14 mouse cellular contexts compared by ENCODE assay signal in genomic region chr8:93012226-93012625, GRCm38 (mm10). TPM values are rescaled to one million over a fixed set of nuclear protein-coding genes. Genes with fewer than 3 reads are reported as not detected.
A peak's percentile ranks its signal among the peaks of the same experiment; 100 is the strongest.
DNase-seq lines count a peak whose midpoint lies in the region; ATAC-seq and TF ChIP-seq lines count a peak whose summit lies in the region.
"Had no signal": no experiment of that assay in that cellular context is flagged by ENCODE, and none has a peak within 500 bp of the region (broad histone marks: within the 10 kb centered on the region; RNA-seq: fewer than 3 reads in every experiment).

No protein-coding gene starts in this region.

- H3K4me3 ChIP-seq in hindbrain, postnatal 0 days (ENCODE audit: low read length), result no peak overlapping the region
- H3K4me3 ChIP-seq in hindbrain, embryonic 14.5 days (replicated peaks; ENCODE audit: low read length), result no peak overlapping the region
- H3K4me3 ChIP-seq in lung, postnatal 0 days (ENCODE audit: low read depth, low read length), result no peak overlapping the region
- H3K4me3 ChIP-seq: heart, embryonic 13.5 days; hindbrain, embryonic 15.5 days; liver, embryonic 12.5 days had no signal

- DNase-seq in hindbrain, postnatal 0 days (ENCODE audit: low spot score), result peak; percentile 26
- no peak for DNase-seq in hindbrain, embryonic 14.5 days (ENCODE audit: low spot score)
- DNase-seq in lung, postnatal 0 days (ENCODE audit: low spot score), result no peak
- no peak for DNase-seq in lung, postnatal 10 days
- peak; percentile 9 for DNase-seq in brain, embryonic 14.5 days (ENCODE audit: low read depth)
- DNase-seq in gastrocnemius, postnatal 14 days, result no peak

- H3K36me3 ChIP-seq in hindbrain, postnatal 0 days (ENCODE audit: insufficient read depth, low read length), result no peaks in the 10 kb centered on the region
- no peaks in the 10 kb centered on the region for H3K36me3 ChIP-seq in hindbrain, embryonic 14.5 days (replicated peaks; ENCODE audit: control insufficient read depth, insufficient read depth)
- H3K36me3 ChIP-seq in lung, postnatal 0 days (ENCODE audit: insufficient read depth, low read length), result no peaks in the 10 kb centered on the region
- H3K36me3 ChIP-seq: heart, embryonic 13.5 days; hindbrain, embryonic 15.5 days; liver, embryonic 12.5 days had no signal

- H3K4me1 ChIP-seq in hindbrain, postnatal 0 days (ENCODE audit: insufficient read depth, low read length), result no peaks in the 10 kb centered on the region
- H3K4me1 ChIP-seq in hindbrain, embryonic 14.5 days (replicated peaks; ENCODE audit: control insufficient read depth, insufficient read depth, low read length), result no peaks in the 10 kb centered on the region
- H3K4me1 ChIP-seq in lung, postnatal 0 days (ENCODE audit: insufficient read depth, low read depth, low read length), result no peaks in the 10 kb centered on the region
- H3K4me1 ChIP-seq: hindbrain, embryonic 15.5 days; liver, embryonic 12.5 days had no signal

- no peak overlapping the region for H3K4me2 ChIP-seq in hindbrain, postnatal 0 days (ENCODE audit: low read depth, low read length)
- no peak overlapping the region for H3K4me2 ChIP-seq in hindbrain, embryonic 14.5 days (replicated peaks)
- no peak overlapping the region for H3K4me2 ChIP-seq in lung, postnatal 0 days (replicated peaks; ENCODE audit: low read depth, low read length)
- H3K4me2 ChIP-seq: heart, embryonic 13.5 days; hindbrain, embryonic 15.5 days; liver, embryonic 12.5 days had no signal

- no peak for TF ChIP-seq POLR2A in brain, embryonic 14.5 days (IDR thresholded peaks at IDR 0.05; ENCODE audit: borderline replicate concordance, extremely low read depth, insufficient read depth, insufficient read length, poor library complexity, severe bottlenecking)

- no peak overlapping the region for H3K9ac ChIP-seq in hindbrain, postnatal 0 days (replicated peaks; ENCODE audit: low read length)
- no peak overlapping the region for H3K9ac ChIP-seq in hindbrain, embryonic 14.5 days
- H3K9ac ChIP-seq in lung, postnatal 0 days (replicated peaks; ENCODE audit: low read depth), result no peak overlapping the region
- H3K9ac ChIP-seq: heart, embryonic 13.5 days; hindbrain, embryonic 15.5 days; liver, embryonic 12.5 days had no signal

- WGBS in hindbrain, postnatal 0 days, result 81% methylated on average over 6 of the region's 6 CpGs
- 86% methylated on average over 6 of the region's 6 CpGs for WGBS in hindbrain, embryonic 14.5 days
- 77% methylated on average over 6 of the region's 6 CpGs for WGBS in lung, postnatal 0 days

- no peak overlapping the region for H3K27ac ChIP-seq in hindbrain, postnatal 0 days
- H3K27ac ChIP-seq in hindbrain, embryonic 14.5 days, result no peak overlapping the region
- H3K27ac ChIP-seq in lung, postnatal 0 days (ENCODE audit: low read length), result no peak overlapping the region
- H3K27ac ChIP-seq: heart, embryonic 13.5 days; hindbrain, embryonic 15.5 days; liver, embryonic 12.5 days had no signal

- no peaks in the 10 kb centered on the region for H3K27me3 ChIP-seq in hindbrain, postnatal 0 days (ENCODE audit: insufficient read depth, low read length)
- H3K27me3 ChIP-seq in hindbrain, embryonic 14.5 days (ENCODE audit: control insufficient read depth, insufficient read depth, low read length), result no peaks in the 10 kb centered on the region
- H3K27me3 ChIP-seq in lung, postnatal 0 days (replicated peaks; ENCODE audit: insufficient read depth, low read length), result no peaks in the 10 kb centered on the region
- H3K27me3 ChIP-seq: heart, embryonic 13.5 days; hindbrain, embryonic 15.5 days; liver, embryonic 12.5 days had no signal

- intact Hi-C loops in gastrocnemius, postnatal 14 days (cut with DNase I; ENCODE audit: low total_unique reads), result loop anchor here (10.0 kb wide), 1 partner anchor 83 kb away; no protein-coding TSS in a partner anchor

- no peak for TF ChIP-seq EP300 in lung, postnatal 0 days (IDR thresholded peaks at IDR 0.05)

- no peak for ATAC-seq in hindbrain, postnatal 0 days
- no peak for ATAC-seq in hindbrain, embryonic 14.5 days (ENCODE audit: low FRiP score)
- ATAC-seq in lung, postnatal 0 days, result no peak
- ATAC-seq in megakaryocyte progenitor cell, adult 5-6 weeks (replicated peaks; ENCODE audit: poor library complexity), result peak; percentile 33; the same call in 1 of the 2 replicates
- ATAC-seq: liver, embryonic 12.5 days had no signal

- TF ChIP-seq CTCF in hindbrain, postnatal 0 days (IDR thresholded peaks at IDR 0.05; ENCODE audit: low read depth), result peak; percentile 60
- TF ChIP-seq CTCF in lung, postnatal 0 days (IDR thresholded peaks at IDR 0.05), result peak; percentile 47
- peak; percentile 40; the same call in 1 of the 2 replicates for TF ChIP-seq CTCF in brain, embryonic 14.5 days (IDR thresholded peaks at IDR 0.05; ENCODE audit: borderline replicate concordance, extremely low read depth, insufficient read depth, insufficient read length)

- H3K9me3 ChIP-seq in hindbrain, postnatal 0 days (ENCODE audit: low read length), result no peaks in the 10 kb centered on the region
- no peaks in the 10 kb centered on the region for H3K9me3 ChIP-seq in hindbrain, embryonic 14.5 days (ENCODE audit: control insufficient read depth, low read length)
- no peaks in the 10 kb centered on the region for H3K9me3 ChIP-seq in lung, postnatal 0 days (ENCODE audit: low read length)
- H3K9me3 ChIP-seq: heart, embryonic 13.5 days; hindbrain, embryonic 15.5 days; liver, embryonic 12.5 days had no signal

RNA-seq across cellular contexts. Expression of gene Ces1a, which starts 35.8 kb away (rescaled TPM):
- not detected in 2 replicates for total RNA-seq in hindbrain, postnatal 0 days (2014; rRNA removed)
- polyA plus RNA-seq in hindbrain, postnatal 0 days (2015; fragmentation: Nextera tagmentation; extraction: Ambion mirVana), result not detected in 2 replicates
- polyA plus RNA-seq in hindbrain, embryonic 14.5 days (2014; fragmentation: Nextera tagmentation; extraction: Ambion mirVana), result not detected in 2 replicates
- polyA plus RNA-seq in lung, postnatal 0 days (2015; fragmentation: Nextera tagmentation; extraction: Ambion mirVana), result not detected in 2 replicates
- polyA plus RNA-seq in brain, embryonic 14.5 days (2012; rRNA removed), result not detected in 2 replicates
- total RNA-seq in megakaryocyte progenitor cell, adult 5-6 weeks (2015), result not detected in 2 replicates
- not detected in 2 replicates for total RNA-seq in megakaryocyte progenitor cell, adult 5-6 weeks (2017)
- not detected for total RNA-seq in gastrocnemius, postnatal 14 days (2021)
- total RNA-seq: adrenal gland, postnatal 14 days; common myeloid progenitor, adult 5-6 weeks; gastrocnemius, adult 18-20 months had no signal
- polyA plus RNA-seq: heart, embryonic 13.5 days; hindbrain, embryonic 15.5 days; large intestine, adult 2 months; liver, embryonic 12.5 days had no signal

RNA-seq across cellular contexts. Expression of gene Slc6a2, which starts 52.3 kb away (rescaled TPM):
- 7.9 and 10.6 TPM in 2 replicates for total RNA-seq in hindbrain, postnatal 0 days (2014; rRNA removed)
- 5.9 and 6.6 TPM in 2 replicates for polyA plus RNA-seq in hindbrain, postnatal 0 days (2015; fragmentation: Nextera tagmentation; extraction: Ambion mirVana)
- 1.7 and 3.4 TPM in 2 replicates for polyA plus RNA-seq in hindbrain, embryonic 14.5 days (2014; fragmentation: Nextera tagmentation; extraction: Ambion mirVana)
- polyA plus RNA-seq in lung, postnatal 0 days (2015; fragmentation: Nextera tagmentation; extraction: Ambion mirVana), result 0.63 and 0.93 TPM in 2 replicates
- 0.82 and 2.7 TPM in 2 replicates for polyA plus RNA-seq in brain, embryonic 14.5 days (2012; rRNA removed)
- total RNA-seq in megakaryocyte progenitor cell, adult 5-6 weeks (2015), result not detected in 2 replicates
- 0.04 TPM in 1 of 2 replicates, not detected in the other for total RNA-seq in megakaryocyte progenitor cell, adult 5-6 weeks (2017)
- under 1 TPM; 0.11 to 0.49 TPM for total RNA-seq in gastrocnemius, postnatal 14 days (2021)
- total RNA-seq: common myeloid progenitor, adult 5-6 weeks had no signal
- polyA plus RNA-seq: liver, embryonic 12.5 days had no signal

Comparison
In these comparisons a context has a peak if more than half of its experiments do, and no peak if none do; other contexts are left out.
1. DNase-seq: peak in hindbrain, postnatal 0 days (single experiment) and brain, embryonic 14.5 days (single experiment); none in hindbrain, embryonic 14.5 days (single experiment), lung, postnatal 0 days (single experiment), lung, postnatal 10 days (single experiment) and gastrocnemius, postnatal 14 days (single experiment).
2. Peak in every context shown above with its lines, with median percentiles within 50 percentile points of each other: CTCF ChIP-seq.